Mouse (Mus musculus) left cerebral cortex, postnatal 25 days (tissue): ENCODE data around the gene Sirt7. TPM values are rescaled to one million over a fixed set of nuclear protein-coding genes. Genes with fewer than 3 reads are reported as not detected.

ENCODE experiments used
- DNase-seq, 2 experiments: peaks; one replicate each; pipeline ENCODE4 v3.0.0; 2022; ENCODE audit warnings: low spot score in 2 of 2, mixed read lengths in 1 of 2
- intact Hi-C: fragments of 180-260 bp; cut with DNase I; formaldehyde crosslinking; loops from one replicate; pipeline ENCODE4 v1.15.1; 2025
- total RNA-seq, 2 experiments: library from RNA; stranded (reverse); gene quantifications; 2 replicates each; pipeline ENCODE4 v1.2.3; 2021

Gene Sirt7
- 10 to 100 TPM; 37.8 TPM for total RNA-seq

DNA sequence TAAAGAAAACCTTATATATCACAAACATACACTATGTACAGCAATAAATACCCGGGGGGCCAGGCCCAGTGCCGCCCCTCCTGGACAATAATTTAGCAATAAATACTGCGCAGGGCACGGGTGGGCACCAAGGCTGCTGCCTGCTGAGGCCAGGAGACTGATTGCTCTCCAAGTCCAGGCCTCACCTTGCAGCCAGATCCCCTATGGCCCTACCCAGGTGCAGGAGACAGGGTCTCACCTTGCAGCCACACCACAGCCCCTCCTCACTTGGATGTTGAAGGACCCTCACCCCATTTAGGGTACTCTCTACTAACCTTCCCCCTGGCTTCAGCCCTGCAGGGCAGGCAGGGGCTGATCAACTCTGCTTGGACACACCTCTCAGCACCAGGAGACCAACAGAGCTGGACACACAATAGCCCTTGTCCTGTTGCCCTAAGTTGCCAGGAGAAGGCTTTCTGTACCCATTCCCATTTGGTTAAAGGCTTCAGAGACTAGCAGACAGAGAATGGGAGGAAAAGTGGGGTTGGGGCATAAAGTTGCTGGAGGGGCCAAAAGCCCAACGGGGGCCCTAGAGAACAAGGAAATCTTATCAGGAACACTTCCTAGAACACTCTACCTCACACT, at the start of gene Sirt7:
Gene Sirt7 (minus strand): TSS at position 89 of the 624 bp plus-strand sequence.
- intact Hi-C loops = loop anchor here (2.0 kb wide), 1 partner anchor 88 kb away; the partner anchor contains the start of genes Cenpx and Lrrc45
- DNase-seq = no peak

DNA sequence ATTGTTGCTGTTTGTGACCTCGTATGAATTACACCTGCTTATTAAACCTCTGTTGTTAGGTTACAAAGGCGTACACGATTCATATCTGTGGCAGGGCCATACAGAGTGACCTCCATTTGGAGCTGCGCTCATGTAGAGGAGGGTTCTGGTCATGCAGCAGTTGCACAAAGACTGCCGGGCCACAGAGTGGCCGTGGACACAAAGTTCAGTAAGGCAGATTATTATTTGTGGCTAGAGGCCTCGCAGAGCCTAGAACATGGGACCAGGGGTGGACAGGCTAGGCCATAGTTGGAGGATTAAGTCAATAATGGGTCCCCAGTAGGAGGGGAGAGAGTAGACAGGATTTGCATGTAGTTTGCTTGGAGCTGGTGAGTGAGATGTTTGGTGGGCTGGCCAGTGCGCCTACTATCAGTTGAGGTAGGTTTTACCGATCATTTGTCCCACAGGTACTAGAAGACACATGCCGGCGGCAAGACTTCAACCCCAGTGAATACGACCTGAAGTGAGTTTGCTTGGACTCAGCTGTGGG, 48.6 kb upstream of the Sirt7 start:
- intact Hi-C loops = loop anchor here (2.0 kb wide), 1 partner anchor 41 kb away; the partner anchor contains the start of gene Mafg
- no peak for DNase-seq

DNA sequence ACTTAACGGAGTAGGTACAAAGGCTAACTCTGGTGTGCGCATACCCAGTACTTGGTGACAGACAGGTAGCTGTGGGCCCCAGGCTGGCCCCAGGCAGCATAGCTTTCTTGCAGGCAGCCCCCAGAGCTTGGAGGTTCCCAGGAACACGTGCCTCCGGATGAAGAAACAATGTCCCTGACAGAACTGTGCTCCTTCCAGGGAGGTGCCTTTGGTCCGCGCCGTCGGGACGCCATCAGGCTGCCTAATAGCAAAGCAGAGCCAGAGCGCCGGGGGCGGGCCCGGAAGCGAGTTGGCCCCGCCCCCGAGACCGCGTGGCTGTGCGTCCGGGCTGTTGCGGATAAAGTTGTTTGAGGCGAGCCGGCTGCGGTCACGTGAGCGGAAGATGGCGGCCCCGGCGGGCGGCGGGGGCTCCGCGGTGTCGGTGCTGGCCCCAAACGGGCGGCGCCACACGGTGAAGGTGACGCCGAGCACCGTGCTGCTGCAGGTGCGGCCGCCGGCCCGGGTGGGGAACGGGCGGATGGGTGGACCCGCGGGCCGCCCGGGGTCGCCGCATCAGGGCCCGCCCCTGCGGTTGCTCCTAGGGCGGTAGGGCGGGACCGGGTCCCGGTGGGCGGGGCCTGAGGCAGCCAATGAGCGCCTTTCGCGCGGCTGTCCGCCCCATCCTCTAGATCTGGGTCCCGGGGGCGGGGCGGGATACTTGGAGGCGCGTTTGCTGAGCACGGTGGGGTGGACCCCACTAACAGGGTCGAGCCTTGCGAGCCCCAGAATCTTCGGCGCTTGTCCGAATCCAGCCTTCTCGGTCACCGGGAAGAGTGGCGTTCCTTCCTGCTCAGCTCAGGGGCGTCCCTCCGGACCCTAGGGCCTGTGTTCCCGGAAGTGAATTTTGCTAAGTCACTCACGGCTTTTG, 47.9 kb upstream of the Sirt7 start, which contains the start of gene Aspscr1:
Gene Aspscr1 (plus strand): TSS at position 287 of the 907 bp plus-strand sequence.
- peak; percentile 94 for DNase-seq
- intact Hi-C loops = loop anchor here (2.0 kb wide), 1 partner anchor 40 kb away; the partner anchor contains the start of gene Mafg

DNA sequence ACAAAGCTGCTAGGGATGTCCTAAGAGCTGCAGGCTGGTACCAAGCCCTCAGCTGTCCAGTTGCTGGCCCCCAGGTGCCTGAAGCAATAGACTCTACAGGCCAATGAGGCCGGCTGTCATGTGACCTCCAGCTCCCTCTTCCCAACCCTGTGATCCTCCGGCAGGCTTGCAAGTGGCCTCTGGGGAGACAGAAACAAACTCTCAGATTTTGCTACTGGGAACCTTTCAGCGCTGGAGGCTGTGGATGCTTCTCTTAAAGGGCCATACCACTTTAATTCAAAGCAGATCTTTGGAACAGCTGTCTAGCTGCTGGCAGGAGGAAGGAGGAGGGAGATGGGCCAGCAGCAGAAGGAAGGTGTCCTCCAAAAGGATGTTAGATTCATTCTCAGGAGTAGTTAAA, 41.6 kb upstream of the Sirt7 start:
- DNase-seq = no peak
- intact Hi-C loops = no loop called here

DNA sequence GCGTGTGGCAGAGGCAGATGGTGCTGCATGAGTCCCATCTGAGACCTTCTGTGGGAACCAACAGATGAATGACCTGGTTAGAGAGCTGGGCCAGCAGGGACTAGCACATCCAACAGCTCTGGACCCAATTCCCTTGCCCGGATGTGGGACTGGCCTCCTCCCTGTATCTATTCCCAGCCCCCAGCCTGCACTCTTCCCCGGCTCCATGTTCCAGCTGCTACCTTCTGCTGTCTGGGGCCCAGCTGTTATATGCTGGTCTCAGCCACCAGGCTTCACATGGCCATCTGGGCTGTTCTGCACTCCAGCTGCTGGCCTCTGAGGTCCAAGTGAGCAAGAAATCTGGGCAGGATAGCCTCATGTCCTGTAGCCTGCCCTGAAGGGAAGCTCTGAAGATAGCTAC, 40.4 kb upstream of the Sirt7 start:
- intact Hi-C loops = no loop called here
- DNase-seq = no peak

DNA sequence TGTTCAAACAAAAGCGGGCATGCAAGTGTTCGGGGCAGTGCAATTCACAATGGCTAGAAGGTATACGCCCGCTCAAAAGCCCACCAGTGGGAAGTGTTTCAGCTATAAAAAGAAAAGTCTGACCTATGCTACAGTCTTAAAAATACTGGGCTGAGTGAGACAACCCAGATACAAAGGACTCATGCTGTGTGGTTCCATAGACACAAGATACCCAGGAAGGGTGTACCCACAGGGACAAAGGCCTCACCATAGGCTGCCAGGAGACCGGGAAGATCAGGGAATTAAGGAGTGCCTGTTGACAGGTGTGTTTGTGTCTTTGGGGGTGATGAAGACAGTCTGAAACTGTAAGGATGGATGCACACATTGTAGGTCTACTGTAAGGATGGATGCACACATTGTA, 38.7 kb upstream of the Sirt7 start:
- intact Hi-C loops = no loop called here
- no peak for DNase-seq

DNA sequence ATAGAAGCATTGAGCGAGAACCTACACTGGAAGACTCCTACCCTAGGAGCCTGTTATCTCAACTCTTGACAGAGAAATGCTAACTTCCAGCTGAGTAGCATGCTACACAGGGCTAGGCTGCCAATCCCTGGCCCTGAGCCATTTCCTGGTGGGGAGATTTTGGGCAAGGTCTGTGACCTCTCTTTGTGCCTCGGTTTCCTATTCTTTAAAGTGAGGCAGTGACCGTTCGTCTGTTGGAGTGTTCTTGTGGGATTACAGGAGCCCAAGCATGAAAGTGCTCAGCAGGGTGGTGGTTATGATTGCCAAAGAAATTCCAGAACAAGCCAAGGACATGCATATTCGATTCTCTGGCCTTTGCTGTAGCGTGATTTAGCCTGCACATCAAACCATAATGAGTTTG, 37.7 kb upstream of the Sirt7 start:
- intact Hi-C loops = no loop called here

DNA sequence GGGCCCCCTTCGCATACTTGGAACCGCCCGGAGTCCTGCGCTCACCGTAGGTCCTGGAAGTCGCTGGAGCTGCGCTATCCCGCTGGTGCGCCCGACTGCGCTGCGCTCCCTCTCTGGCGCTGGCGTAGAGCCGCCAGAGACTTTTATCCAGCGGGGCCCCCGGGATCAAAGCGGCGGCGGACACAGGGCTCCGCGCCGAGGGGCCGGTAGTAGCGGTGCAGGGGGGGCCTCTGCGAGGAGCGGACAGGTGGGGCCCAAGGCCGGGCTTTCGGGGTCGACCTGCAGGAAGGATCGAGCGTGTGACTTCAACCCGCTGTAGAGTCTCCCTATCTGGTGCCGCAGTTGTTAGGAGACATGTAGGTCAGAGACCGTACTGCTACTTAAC, 36.0 kb upstream of the Sirt7 start, which contains the start of gene Notum:
Gene Notum (minus strand): TSS at position 100 of the 385 bp plus-strand sequence.
- DNase-seq = no peak
- intact Hi-C loops = no loop called here

More for the DNA sequence above, 37.7 kb upstream of the Sirt7 start:
- no peak for DNase-seq

DNA sequence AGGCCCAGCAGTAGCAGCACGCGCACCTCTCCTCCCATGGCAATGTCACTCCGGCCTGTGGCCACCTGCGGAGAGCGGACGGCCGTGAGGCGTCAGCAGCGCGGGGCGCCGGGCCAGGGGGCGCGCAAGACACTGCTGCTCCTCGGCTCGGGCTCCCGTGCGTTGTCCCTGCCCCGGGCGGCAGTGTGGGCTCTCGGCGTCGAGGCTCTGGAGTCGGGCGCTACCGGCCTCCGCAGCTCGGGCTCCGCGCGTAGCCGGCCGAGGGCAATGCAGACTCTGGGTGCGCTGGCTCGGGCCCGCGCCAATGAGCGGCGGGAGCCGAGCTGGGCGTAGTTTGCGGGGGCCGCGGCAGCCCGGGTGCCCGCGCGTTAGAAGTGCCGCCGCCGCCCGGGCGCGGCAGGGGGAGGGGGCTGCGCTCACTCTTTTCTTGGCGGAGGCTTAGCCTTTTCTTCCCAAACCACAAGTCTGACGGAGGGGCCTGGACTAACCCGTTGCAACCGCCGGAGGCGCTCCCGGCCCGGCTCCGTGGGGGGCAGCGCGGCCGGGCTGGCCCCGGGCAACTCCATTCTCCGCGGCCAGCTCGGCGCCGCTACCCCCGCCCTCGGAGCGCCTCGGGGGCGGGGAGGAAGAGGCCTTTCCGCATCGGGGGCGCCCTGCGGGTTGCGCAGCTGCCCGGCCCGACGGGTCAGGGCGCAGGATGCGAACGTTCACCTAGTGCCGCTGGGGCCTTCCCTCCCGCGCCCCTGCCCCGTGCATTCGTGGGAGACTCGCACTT, 35.4 kb upstream of the Sirt7 start:
- intact Hi-C loops = no loop called here
- no peak for DNase-seq

DNA sequence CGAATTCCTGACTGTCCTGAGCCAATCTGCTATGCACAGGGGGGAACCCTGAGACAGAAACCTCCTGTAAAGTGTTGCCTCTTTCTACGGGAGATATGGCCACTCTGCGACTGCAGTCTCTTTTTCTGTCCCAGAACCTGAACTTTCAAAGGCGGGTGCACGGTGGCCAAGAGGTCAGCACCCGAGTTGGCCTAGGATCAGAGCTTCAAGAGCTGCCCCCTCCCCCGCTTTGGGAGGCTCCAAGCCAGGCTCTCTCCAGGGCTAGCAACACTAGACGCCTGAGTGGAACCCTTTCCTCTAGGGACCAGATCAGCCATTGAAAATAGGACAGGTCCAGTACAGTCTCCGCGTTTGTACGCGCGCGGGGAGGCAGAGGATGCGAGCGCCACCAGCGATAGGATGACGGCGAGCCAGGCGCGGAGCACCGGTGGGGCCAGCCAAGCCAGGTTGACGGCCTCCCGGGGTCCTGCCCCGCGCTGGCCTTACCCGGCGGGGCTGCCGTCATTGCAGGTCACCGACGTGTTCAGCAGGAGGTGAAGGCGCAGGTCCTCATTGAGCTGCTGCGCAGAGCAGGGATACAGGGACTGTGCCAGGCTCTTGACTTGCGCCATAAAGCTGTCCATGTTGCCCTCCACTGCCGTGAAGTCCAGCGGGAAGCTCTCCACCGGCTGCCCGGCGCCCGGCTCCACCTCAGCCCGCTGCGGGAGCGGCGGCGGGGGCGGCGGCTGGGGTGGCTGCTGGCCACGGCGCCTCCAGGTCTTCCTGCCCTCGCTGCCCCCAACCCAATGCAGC, 34.7 kb upstream of the Sirt7 start:
- DNase-seq = no peak
- intact Hi-C loops = loop anchor here (2.0 kb wide), 1 partner anchor 53 kb away; the partner anchor contains the start of genes Cenpx and Lrrc45

DNA sequence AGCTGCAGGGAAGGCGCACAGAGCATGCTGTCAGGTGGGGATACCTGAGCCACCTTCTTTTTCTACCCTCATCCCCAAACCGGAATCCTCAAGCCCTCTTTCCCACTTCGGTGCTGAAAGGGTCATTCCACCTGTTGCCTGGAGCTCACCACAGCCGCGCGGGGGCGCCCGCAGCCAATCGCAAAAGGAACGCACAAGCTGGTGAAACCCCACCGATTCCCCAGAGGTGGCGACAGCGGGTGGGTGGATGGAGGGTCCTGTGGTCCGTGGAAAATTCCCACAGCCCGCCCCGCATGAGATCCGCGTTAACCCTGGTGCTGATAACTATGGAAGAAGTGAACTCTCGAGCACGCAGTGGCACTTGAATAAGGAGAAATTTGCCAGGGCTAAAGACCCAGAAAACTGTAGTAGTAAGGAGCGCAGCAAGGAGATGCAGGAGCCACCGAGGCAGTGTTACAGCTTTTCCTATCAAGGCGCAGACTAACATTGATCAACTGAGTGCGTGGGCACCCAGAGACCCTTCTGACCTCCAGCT, 33.9 kb upstream of the Sirt7 start:
- DNase-seq = peak; percentile 71 to 72
- intact Hi-C loops = loop anchor here (2.0 kb wide), 1 partner anchor 54 kb away; the partner anchor contains the start of genes Cenpx and Lrrc45

DNA sequence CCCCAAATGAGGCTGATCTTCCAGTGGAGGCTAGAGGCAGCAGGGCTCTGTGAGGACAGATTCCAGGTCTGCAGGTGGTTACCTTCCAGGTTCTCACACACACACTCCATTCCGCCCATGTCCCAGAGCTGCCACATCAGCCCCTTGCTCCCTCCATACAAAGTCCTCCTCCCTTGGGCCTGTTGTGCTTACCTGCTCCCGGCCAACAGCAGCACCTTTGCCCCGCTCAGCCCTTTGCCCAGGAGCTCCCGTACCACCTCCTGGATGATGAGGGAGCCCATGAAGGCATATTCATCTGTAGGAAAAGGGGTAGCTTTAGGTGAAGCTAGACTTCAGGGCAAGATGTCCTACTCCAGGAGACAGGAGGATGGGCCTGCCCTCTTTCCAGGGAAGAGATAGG, 32.3 kb upstream of the Sirt7 start:
- intact Hi-C loops = no loop called here
- no peak for DNase-seq

DNA sequence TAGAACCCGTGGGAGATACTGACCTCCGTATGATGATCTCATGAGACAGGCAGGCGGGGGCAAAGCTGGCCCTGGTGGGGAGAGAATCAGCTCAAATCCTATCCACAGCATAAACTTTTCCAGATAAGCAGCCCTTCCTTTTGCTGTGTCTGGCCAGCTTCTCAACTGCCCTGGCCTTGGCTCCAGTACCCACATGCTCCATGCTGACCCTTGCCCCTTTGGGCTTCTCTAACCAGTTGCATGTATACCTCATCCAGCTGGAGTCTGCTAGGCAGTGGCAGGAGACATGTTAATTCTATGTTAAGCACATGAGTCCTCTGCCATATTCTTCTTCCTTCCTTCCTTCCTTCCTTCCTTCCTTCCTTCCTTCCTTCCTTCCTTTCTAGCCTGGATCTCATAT, 29.7 kb upstream of the Sirt7 start:
- intact Hi-C loops = no loop called here
- no peak for DNase-seq

DNA sequence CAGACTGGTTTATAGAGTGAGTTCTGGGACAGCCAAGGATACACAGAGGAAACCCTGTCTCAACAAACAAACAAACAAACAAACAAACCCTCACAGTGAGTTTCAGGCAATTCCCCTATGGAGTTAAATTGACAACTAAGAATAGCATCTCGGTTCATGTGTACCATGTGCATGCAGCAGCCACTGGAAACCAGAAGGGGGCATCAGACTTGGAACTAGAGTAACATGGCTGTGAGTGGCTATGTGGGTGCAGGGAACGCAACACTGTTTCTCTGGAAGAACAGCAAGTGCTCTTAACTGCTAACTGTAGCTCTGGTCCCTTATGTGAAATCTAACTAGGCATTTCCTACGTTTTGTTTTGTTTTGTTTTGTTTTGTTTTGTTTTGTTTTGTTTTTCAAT, 26.8 kb upstream of the Sirt7 start:
- no peak for DNase-seq
- intact Hi-C loops = no loop called here

DNA sequence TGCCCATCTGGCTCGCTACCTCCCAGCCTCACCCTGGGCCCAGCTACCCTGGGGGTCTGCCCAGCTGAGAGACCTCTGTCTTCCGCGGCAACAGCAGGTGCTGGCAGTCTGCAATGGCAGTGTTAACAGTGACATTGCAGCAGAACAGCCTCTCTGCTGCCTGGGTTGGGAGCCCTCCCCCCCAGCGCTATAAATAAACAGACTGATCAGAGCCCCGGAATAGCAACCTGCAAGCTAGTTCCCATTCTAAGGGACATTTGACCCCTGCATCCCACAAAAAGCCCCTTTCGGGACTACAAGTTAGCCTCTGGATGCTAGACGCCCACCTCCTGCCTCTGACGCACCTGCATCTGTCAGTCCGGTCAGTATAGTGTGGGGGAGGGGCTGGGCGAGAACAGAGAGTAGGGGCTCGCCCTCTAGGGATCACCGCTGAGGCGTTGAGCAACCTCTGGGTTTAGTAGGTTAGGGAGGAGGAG, 23.0 kb upstream of the Sirt7 start, which contains the start of gene Myadml2:
Gene Myadml2 (minus strand): TSS at position 158 of the 476 bp plus-strand sequence.
- intact Hi-C loops = no loop called here
- peak; percentile 54 to 61 for DNase-seq

DNA sequence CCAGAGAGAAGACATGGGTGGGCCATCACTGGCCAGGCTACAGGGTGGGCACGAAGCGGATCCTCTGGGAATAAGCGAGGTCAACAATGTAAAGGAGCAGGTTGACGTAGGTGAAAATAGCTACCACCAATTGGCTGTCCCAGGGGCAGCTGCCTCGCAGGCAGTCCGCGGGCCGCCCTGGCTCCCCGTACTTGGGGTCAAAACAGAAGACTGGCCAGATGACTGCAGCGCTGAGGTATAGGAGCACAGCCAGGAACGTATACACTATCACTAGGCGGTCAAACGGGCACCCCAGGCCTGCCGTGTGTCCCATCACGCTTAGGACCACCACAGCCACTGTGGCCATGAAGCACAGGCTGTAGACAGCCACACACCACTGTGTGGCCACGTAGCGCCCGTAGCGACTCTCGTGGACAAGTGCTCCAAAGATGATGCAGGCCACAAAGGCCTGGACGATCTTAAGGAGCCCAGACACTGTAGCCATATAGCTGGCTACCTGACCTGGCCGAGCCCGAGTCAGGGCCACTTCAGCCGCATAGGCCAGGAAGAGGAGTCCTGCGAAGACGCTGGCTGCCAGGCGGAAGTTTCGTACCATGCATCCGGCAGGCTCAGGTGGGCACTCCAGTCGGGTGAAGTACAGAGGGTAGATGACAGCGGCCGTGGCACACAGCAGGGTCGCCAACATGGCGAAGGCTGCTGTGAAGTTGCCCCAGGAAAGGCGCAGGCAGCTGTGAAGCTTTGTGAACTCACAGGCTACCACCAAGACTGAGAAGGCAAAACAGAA, 22.2 kb upstream of the Sirt7 start:
- intact Hi-C loops = no loop called here
- DNase-seq = no peak

DNA sequence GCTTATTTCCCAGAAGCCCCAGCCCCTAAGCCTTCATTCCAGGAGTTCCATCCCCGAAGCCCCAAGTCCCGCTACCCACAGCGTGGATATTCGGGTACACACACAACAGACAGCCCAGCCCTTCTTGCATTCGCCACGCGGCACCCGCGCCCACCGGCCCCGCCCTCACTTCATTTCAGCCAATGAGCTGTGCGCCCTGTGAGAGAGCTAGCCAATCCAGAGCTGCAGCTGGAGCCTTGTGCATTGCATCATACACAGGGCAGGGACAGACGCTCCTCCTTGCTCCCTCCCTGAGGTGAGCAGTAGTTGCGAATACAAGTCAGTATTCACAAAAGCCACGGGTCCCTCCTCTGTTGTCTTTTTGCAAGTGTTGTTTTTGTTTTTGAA, 18.6 kb upstream of the Sirt7 start, which contains the start of gene Pycr1:
Gene Pycr1 (minus strand): TSS at position 169 of the 387 bp plus-strand sequence.
- peak; percentile 92 to 97 for DNase-seq
- intact Hi-C loops = no loop called here
